Mouse (Mus musculus): Measurements from ENCODE around the gene Dspp.

Dspp gene

DNA sequence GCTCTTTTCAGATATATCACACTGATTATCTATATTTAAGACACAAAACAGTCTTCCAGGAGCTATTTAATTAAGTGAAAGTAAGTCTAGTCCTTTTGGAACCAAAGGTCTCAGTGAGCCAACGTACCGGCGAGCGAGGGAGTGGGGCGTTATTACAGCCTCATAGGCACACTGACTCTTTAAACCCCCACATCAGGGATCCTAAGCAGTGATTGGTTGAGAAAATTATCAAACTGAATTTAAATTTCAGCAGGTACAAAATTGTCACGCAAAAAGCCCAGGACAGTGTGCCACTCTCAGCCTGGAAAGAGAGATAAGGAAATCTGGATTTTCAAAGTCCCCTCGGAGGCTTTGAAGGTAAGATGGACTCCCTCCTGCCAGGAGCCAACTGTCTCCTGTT is at the start of gene Dspp:
TSS of gene Dspp (plus strand) at position 301 of the 400 bp plus-strand sequence.
- DNase-seq (ENCODE audit: low spot score): no peak

DNA sequence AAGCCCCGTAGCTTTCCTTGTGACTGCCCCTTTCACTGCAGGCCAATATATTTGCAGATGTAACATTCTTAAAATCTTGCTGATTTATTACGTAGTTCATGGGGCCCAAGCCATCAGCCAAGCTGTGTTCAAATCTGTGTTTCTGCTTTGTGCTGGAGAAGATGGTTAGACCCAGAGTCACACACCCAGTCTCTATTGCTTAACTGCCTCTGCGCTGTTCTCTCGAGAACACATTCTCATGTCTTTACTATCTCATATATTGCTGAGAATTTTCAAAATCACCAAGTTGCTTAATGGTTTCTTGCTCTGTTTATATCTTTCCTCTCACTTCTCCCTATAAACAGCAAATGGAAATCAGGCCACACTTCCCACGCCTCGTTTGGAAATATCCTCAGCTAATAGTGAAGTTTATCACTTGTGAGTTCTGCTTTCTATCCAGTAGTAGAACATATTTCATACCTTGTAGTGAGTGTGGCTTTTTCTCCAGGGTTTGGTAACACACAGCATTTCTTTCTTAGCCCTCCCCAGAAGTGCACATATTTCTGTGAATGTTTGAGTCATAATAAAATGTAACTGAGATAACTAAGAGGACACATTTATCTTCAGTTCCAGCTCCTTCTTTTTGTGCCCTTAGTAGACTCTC is 46.4 kb upstream of the Dspp start:
- DNase-seq (ENCODE audit: low spot score): no peak

GRCm38 (mm10) chr5:104126561-104127320 is 43.8 kb upstream of the Dspp start:
- no peak for DNase-seq (ENCODE audit: low spot score)

- no peak for DNase-seq (ENCODE audit: low spot score)
Measured at GRCm38 (mm10) chr5:104127351-104127750, 43.2 kb upstream of the Dspp start.

- DNase-seq (ENCODE audit: low spot score): no peak
Measured at GRCm38 (mm10) chr5:104128281-104129031, 42.1 kb upstream of the Dspp start.

GRCm38 (mm10) chr5:104130891-104131290 is 39.6 kb upstream of the Dspp start:
- DNase-seq (ENCODE audit: low spot score): no peak

DNA sequence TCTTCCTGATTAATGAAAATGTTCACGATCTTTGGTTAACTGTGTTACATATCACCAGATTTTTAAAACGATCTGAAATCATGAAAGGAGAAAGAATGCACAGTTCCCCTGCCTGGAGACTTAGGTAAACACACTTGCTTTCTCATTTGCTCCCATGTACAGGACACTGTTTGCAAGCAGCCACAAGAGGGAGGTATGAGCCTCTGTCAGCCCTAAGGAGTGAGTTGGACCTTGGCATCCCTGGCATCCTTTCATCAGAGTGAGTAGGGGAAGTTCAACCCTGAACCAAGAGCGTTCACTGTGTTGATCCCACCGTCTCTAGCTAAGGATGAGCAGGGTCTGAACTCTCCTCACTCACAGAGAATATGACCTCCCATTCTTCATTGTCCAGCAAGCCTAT is 39.0 kb upstream of the Dspp start:
- no peak for DNase-seq (ENCODE audit: low spot score)

DNA sequence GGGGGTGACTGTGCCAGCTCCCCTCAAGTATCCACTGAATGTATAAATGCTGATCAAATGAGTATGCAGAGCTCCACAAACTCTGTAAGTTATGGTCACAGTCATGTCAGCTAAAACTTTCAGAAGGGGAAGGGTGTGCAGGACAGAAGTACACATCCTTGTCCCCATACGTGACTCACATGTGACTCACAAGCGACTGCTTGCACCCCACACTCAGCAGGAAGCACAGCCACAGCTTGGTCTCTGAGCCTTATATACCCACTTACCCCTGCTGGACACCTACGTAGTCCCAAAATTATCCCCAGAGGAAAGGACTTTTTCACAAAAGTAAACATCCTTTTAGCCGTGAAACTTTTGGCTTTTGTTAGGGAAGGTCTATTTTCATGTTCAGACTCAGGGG is 36.8 kb upstream of the Dspp start:
- DNase-seq (ENCODE audit: low spot score): no peak

GRCm38 (mm10) chr5:104137920-104138541 is 32.5 kb upstream of the Dspp start:
- no peak for DNase-seq (ENCODE audit: low spot score)

GRCm38 (mm10) chr5:104141067-104141466 is 29.4 kb upstream of the Dspp start:
- DNase-seq (ENCODE audit: low spot score): no peak

GRCm38 (mm10) chr5:104144057-104144456 is 26.5 kb upstream of the Dspp start:
- DNase-seq (ENCODE audit: low spot score): no peak

GRCm38 (mm10) chr5:104149349-104149748 is 21.2 kb upstream of the Dspp start:
- no peak for DNase-seq (ENCODE audit: low spot score)

- DNase-seq (ENCODE audit: low spot score): no peak
Measured at GRCm38 (mm10) chr5:104150196-104150595, 20.3 kb upstream of the Dspp start.

DNA sequence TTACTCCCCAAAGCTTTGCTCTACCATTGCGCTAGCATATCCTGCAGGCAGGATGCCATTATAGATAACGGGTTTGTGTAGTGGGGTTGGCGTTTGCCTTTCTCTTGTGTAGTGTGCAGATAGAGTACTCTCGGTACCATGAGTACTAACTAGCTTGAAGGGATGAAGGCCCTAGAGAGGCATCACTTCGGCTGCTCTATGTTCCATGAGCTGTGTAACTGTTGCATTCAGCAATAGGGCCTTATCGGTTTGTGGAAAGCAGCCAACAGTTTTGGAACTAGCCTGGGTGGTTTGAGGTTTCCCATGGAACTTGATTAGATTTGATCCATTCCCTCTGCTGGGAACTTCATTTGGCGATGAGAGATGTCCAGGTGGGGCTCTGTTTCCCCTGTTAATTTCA is 12.8 kb upstream of the Dspp start:
- DNase-seq (ENCODE audit: low spot score): no peak

DNA sequence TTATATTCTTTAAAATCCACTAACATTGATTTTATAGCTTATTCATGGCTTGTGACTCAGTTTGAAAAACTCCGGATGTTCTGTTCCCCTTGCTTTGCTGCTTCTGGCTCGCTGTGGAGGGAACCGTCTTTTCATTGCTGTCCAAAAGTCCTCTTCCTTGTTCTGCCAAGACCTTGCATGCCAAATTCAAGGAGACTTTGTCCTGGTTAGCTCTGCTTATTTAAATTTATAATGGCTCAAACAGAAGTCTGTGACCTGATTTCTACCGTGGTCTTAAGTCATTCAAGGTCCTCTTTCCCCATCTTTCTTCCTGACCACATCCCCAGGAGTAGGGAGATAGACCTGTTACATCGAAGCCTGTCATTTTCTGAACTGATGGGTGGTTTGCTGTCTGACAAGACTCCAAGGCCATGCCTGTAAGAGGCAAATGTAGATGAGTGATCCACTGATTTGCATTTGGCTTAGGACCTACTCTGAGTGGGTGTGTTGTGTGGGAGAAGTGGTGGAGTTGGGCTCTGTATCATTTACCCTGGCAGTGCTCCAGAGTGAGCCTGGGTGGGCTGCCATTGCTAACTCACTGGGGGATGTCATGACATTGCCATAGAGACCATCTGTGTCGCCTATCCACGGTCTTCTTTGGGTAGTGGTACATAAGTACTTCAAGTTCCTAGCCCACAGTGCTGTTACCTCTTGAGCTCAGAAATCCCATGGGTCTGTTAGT is 12.0 kb upstream of the Dspp start:
- no peak for DNase-seq (ENCODE audit: low spot score)

DNA sequence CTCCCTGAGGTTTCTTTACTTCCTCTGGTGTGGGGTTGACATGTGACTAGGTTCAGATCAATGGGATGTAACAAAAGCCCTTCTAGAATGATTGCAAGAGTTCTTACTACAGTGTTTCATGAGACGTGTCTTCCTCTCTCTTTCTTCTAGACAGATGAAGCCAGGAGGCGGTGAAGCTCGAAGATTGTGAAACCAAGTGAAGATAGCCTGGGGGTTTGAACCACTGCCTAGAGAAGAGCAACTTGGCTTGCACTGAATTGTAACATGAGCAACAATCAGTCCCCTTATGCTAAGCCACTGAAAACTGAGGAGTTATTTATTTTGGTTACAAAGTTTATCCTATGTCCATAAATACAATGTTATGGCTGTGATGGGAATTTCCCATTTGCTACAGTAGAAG is 9.9 kb upstream of the Dspp start:
- DNase-seq (ENCODE audit: low spot score): no peak

GRCm38 (mm10) chr5:104161390-104161789 is 9.1 kb upstream of the Dspp start:
- DNase-seq (ENCODE audit: low spot score): no peak

- DNase-seq (ENCODE audit: low spot score): no peak
Measured at GRCm38 (mm10) chr5:104163536-104163935, 7.0 kb upstream of the Dspp start.

DNA sequence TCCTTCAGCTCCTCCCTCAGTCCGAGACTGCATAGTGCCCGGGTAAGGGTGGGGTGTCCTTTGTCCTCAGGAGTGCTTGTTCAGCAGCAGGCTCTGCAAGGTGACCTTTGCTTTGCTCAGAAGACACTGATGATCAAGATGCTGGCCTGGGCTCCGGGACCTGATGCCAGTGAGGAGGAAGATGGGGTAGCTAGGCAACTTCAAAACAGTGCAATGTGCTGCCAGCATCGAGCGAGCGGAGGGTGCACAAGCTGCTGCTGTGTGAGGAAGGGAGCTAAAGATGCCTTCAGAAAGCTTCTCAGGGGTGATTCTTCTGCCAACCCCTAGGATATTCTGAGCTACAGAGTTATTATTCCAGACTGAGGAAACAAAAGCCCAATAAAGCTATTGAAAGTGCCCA is 2.6 kb downstream of the Dspp start:
- no peak for DNase-seq (ENCODE audit: low spot score)

DNA sequence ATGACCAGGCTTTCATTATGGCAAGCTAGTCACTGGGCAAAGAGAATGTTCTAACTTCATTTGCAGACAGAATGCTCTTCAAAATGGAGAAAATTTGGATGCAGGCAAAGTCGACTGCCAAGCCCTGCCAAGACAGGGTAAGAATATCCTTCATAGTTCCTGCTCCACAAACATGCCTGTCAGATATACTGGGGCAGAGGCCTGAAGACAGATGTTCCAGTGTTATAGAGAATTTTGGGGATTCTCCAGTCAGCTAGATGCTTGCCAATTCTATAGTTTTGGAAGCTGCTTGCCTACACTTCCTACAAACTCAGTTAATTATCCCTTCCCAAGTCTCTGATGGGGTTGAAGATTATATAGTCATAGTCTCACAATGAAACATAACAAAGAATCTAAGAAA is 13.2 kb downstream of the Dspp start:
- DNase-seq (ENCODE audit: low spot score): no peak

DNA sequence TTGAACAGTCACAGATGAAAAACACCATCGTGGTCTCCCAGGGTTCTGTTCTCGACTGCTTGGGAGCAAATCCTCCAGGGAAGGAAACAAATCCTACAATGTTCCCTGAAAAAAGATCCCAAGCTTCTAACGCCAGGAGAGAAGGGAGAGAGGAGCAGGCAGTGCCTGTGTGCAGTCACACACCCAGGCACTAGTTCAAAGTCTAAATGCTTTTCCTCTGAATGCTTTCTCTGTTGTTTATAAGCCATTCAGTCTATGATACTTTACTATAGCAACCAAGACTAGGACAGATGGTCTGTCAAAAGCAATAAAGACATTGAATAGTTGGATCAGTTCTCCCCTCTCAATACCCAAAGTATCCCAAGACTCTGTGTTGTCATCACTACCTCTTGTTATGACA is 16.8 kb downstream of the Dspp start:
- DNase-seq (ENCODE audit: low spot score): no peak

DNA sequence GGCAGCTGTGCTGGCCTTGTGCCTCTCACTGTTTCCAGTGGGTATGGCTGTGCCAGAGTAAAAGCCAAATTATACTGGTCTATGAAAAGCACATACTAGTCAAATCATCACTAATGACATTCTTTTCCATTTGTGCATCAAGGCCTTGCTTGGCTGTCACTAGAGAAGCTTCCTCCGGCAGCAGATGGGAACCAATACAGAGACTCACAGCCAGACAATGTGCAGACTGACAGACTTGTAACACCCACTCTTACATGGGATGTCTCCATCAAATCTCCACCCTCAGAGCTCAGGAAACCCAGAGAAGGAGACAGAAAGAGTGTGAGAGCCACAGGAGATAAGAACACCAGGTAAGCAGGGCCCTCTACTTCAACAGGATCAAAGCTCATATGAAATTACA is 24.6 kb downstream of the Dspp start:
- DNase-seq (ENCODE audit: low spot score): no peak

Data from spleen, adult 12 weeks (tissue).